Mouse (Mus musculus) layer of hippocampus, postnatal 10 days (tissue): Measurements from ENCODE around the gene Ccdc117. TPM values are rescaled to one million over a fixed set of nuclear protein-coding genes. Genes with fewer than 3 reads are reported as not detected.

Source experiments
- DNase-seq, 2 experiments: peaks; one replicate each; pipeline ENCODE4 v3.0.0; 2021; ENCODE audit warnings: low spot score in 2 of 2
- total RNA-seq, 2 experiments: library from RNA; stranded (reverse); gene quantifications; 2 replicates each; pipeline ENCODE4 v1.2.3; 2021

Ccdc117 gene
- total RNA-seq, 2 experiments from 2014 or later: 9.3 to 9.9 TPM

- DNase-seq: peak; percentile 88 to 90
Measured at GRCm38 (mm10) chr11:5485193-5486011, 56.6 kb downstream of the Ccdc117 start.

DNA sequence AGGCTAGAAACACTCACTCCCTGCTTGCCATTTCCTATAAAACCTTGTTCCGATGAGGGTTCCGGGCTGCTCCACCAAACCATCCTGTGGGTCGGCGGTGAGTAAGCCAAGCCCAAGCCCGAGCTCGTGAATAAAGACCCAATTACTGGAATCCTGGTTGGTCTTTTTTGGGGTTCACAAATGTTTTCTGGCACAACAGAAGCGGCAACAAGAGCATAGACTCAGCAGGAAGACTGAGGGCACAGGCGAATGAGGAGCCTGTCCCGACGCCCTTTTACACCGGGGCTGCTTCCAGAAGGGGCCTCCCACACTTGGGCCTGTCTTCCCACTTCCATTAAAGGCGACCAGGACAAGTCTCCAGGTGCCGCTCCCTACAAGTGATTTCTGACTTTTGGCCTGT is 59.4 kb downstream of the Ccdc117 start:
- no peak for DNase-seq

Other genes with a start within 250 kb of the Ccdc117 start
- gene Znrf3, start 97.3 kb downstream of the Ccdc117 start, total RNA-seq: 10 to 100 TPM; 20.7 to 21.4 TPM
- 10 to 100 TPM; 63.6 to 65.1 TPM for gene Xbp1, start 21.5 kb downstream of the Ccdc117 start, total RNA-seq
- gene Ankrd36, start 27.5 kb upstream of the Ccdc117 start, total RNA-seq: not detected
- 10 to 100 TPM; 87.1 to 92.2 TPM for gene Mrps24, start 173.5 kb upstream of the Ccdc117 start, total RNA-seq
- gene Urgcp, start 220.2 kb upstream of the Ccdc117 start, total RNA-seq: 10 to 100 TPM; 46.1 to 46.3 TPM
- gene Dbnl, start 246.3 kb upstream of the Ccdc117 start, total RNA-seq: 10 to 100 TPM; 98.0 to 98.1 TPM